Mouse (Mus musculus) kidney, adult 2 months (tissue): ENCODE data around the gene Rab20. TPM values are rescaled to one million over a fixed set of nuclear protein-coding genes. Genes with fewer than 3 reads are reported as not detected.

ENCODE experiments used
- DNase-seq: peaks from one replicate; pipeline ENCODE4 v3.0.0; 2021
- H3K27ac ChIP-seq: fragments of 200-500 bp; 2 replicates; pipeline ENCODE4 v1.5.1; 2012; ENCODE audit warnings: low read depth, low read length, control low read depth, inconsistent platforms; ENCODE audit not compliant: insufficient read depth
- H3K27me3 ChIP-seq: fragments of 200-500 bp; replicated peaks from 2 replicates; pipeline ENCODE4 v1.6.1; 2012; ENCODE audit warnings: mild to moderate bottlenecking, moderate library complexity, low read length, inconsistent platforms; ENCODE audit not compliant: control insufficient read depth, insufficient read depth
- H3K36me3 ChIP-seq: fragments of 200-500 bp; 2 replicates; pipeline ENCODE4 v1.6.1; 2012; ENCODE audit warnings: mild to moderate bottlenecking, moderate library complexity, low read length, inconsistent platforms; ENCODE audit not compliant: control insufficient read depth, insufficient read depth
- H3K4me1 ChIP-seq: fragments of 200-500 bp; 2 replicates; pipeline ENCODE4 v1.6.1; 2011; ENCODE audit warnings: low read length; ENCODE audit not compliant: control insufficient read depth, insufficient read depth
- H3K4me3 ChIP-seq: fragments of 200-500 bp; 2 replicates; pipeline ENCODE4 v1.5.1; 2011; ENCODE audit warnings: mild to moderate bottlenecking, low read depth, low read length, control low read depth; ENCODE audit not compliant: insufficient read depth
- CTCF ChIP-seq: fragments of 200-500 bp; conservative IDR thresholded peaks from 2 replicates; pipeline ENCODE4 v1.5.1; 2011; ENCODE audit warnings: low read depth, mild to moderate bottlenecking, control low read depth, low read length, moderate library complexity, mixed read lengths; ENCODE audit not compliant: insufficient read depth, insufficient read length
- POLR2A ChIP-seq: fragments of 200-500 bp; IDR thresholded peaks from one replicate; pipeline ENCODE4 v1.6.1; 2011; ENCODE audit warnings: low read depth, low read length, control low read depth
- WGBS: fragments of 180-500 bp; shearing (Covaris S2); methylation state at CpG from one replicate; pipeline ENCODE4 v1.1.7; 2018; 5-methylcytosine and 5-hydroxymethylcytosine counted together
- polyA plus RNA-seq: library from polyadenylated mRNA; depleted of rRNA; stranded (reverse); fragments of >200 nt; gene quantifications from 2 replicates; pipeline ENCODE4 v1.2.3, GENCODE M21; 2012; rRNA removed

The Rab20 gene
- 74.5 and 76.5 TPM in 2 replicates for polyA plus RNA-seq

DNA sequence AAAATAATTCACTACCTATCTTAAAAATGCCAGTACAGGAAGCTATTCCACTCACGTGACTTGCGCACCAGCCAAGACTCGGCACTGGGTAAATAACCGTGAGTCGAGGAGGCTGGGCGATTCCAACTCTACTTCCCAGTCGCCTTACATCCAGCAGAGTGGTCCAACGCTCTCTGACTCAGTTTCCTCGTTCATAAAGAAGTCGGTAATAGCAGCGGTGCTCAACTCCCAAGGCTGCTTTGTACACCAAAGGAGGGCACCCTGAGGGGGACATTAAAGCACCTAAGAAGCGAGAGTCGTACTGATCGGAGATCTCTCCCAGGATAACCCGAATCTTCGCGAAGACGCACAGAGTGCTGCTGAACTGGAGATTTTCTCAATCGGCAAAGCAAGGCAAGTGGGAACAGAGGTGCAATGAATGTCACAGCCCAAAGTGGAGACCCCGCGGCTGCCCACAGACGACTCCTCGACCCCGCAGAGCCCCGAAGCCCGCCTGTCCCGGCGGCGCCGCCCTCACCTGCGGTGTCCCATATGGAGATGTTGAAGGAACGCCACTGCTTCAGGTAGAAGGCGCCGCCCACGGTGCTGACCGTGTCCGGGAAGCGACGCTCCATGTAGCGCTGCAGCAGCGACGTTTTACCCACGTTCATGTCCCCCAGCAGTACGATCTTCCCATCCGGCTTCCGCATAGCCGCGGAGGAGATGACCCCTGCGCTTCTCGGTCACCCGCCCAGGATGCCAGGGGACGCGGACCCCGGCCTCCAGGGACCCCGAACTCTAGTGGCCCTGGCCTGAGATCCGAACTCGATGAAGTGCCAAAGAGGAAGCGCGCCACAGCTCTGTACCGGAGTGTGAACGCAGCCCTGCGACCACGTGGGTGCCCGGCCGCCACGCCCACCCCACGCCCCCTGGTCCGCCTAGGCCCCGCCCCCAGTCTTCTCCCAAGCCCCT, at the start of gene Rab20:
TSS of gene Rab20 (minus strand) at position 900 of the 951 bp plus-strand sequence.
- Histone ChIP-seq H3K27me3 (no peaks in the 10 kb centered on the region), H3K36me3 (no peaks in the 10 kb centered on the region), H3K4me3 (peak within 1 kb of the TSS; percentile 75), H3K4me1 (peaks cover 42% of the 10 kb centered on the region), H3K27ac (peak within 1 kb of the TSS; percentile 85)
- DNase-seq: peak; percentile 93
- under 1% methylated on average over 66 of the region's 69 CpGs for WGBS
- no peak for TF ChIP-seq CTCF
- peak; percentile 25 for TF ChIP-seq POLR2A

DNA sequence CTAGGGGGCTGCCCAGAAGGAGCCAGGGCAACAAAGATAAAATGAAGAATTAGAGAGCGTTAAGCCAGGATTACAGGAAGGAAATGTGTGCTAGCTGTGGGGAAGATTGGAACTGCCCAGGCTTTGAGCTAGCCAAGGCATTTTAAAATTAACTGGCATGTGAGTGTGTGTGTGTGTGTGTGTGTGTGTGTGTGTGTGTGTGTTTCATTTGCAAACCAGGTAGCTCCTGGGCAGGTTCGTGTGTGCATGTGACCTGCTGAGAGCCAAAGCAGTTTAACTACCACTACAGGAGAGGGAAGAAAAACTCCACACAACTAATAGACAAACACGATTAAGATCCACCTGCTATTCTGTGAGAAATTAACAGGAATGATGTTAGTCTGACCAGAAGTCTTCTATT, 44.8 kb upstream of the Rab20 start:
- Histone ChIP-seq H3K27ac (no peak overlapping the region), H3K27me3 (no peaks in the 10 kb centered on the region), H3K36me3 (no peaks in the 10 kb centered on the region), H3K4me1 (peaks cover 3% of the 10 kb centered on the region; the same call in 1 of the 2 replicates), H3K4me3 (no peak overlapping the region)
- DNase-seq: peak; percentile 54
- no peak for TF ChIP-seq POLR2A
- no peak for TF ChIP-seq CTCF
- WGBS: 43% methylated on average over 3 of the region's 3 CpGs

DNA sequence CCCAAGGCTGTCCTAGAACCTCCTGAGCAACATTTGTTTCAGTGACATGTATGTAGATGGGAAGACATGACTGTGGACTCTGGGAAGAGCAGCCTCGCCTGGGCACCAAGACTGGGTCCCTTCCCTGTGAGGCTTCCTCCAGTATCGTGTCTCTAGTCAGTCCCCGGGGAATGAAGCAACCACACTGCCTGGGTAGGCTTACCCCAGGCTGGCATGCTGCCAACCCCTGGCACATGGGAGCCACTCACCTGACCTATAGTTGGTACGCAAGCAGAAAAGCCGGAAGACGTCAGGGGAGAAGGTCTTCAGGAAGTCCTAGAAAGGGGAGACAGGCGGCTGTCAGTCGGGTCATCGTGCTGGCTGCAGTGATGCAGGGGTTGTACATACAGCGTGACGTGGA, 40.2 kb upstream of the Rab20 start:
- Histone ChIP-seq H3K36me3 (no peaks in the 10 kb centered on the region), H3K4me1 (no peaks in the 10 kb centered on the region), H3K27ac (no peak overlapping the region), H3K4me3 (no peak overlapping the region), H3K27me3 (no peaks in the 10 kb centered on the region)
- DNase-seq: no peak
- 77% methylated on average over 11 of the region's 11 CpGs for WGBS
- no peak for TF ChIP-seq CTCF
- no peak for TF ChIP-seq POLR2A

DNA sequence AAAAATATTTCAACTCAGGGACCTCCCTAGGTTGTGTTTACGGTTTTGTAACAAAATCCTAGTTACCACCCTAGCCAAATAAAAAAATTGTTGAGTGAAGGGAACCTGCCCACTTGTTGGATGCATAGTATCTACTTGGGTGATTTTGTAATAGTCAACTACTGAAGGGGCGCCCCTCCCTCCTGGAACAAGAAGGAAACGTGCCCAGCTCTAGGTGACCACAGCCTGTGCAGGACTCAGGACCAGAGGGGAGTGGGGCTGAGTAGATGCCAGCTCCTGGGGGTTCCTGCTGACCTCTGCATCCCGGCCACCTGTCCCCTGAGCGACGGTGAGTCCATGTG, 39.5 kb upstream of the Rab20 start:
- H3K4me1 ChIP-seq: no peaks in the 10 kb centered on the region
- WGBS: 83% methylated on average over 6 of the region's 6 CpGs
- no peaks in the 10 kb centered on the region for H3K27me3 ChIP-seq
- H3K4me3 ChIP-seq: no peak overlapping the region
- DNase-seq: no peak
- no peak overlapping the region for H3K27ac ChIP-seq
- no peaks in the 10 kb centered on the region for H3K36me3 ChIP-seq
- no peak for TF ChIP-seq CTCF
- TF ChIP-seq POLR2A: no peak

DNA sequence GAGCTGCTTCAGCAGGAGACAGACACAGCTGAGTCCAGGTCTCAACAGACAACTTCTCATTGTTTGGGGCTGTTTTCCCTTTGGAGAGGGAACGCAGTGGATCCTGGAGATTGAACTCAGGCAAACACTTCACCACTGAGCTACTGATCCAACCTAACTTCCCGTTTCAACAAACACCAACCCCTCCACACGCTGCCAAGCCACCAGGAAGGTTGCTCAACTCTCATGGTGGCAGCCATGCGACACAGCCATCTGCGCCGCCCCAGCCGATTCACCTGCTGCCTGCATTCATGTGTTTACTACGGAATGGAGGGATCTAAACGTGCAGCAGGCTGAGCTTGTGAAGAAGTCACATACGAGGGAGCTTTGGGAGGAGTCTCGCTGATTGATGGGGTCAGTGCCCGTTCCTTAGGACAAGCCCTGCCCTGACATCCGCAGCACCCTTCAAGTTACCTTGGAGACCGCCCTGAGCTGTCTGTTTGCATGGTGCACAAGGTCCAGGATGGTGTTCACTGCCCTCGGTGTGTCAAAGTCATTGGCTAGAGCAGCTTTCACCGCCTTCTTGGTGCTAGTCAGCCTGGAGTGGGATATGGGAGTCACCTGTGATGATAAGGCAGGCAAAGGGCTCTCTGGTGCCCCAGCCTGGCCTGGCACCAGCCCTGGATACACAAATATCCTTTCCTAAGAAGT, 39.0 kb upstream of the Rab20 start:
- TF ChIP-seq POLR2A (no peak), CTCF (no peak)
- Histone ChIP-seq H3K27me3 (no peaks in the 10 kb centered on the region), H3K4me1 (no peaks in the 10 kb centered on the region), H3K4me3 (no peak overlapping the region), H3K36me3 (no peaks in the 10 kb centered on the region), H3K27ac (no peak overlapping the region)
- no peak for DNase-seq
- 83% methylated on average over 16 of the region's 16 CpGs for WGBS

DNA sequence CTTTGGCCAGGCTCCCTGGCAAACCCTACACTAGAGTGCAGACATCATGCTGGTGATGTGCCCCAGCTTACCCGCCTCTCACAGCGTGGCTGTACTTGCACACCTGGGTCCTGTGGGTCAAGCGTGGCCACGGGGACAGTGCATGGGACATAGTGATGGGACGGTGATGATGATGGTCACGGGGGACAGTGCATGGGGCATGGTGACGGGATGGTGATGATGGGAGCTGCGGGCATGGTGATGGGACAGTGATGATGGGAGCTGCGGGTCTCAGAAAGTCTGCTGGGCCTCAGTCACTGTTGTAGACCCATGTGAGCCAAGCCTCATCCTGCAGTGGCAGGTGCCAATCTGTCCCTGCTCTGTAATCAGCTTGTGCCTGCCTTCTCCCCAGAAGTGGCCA, 37.8 kb upstream of the Rab20 start:
- Histone ChIP-seq H3K36me3 (peaks cover 1% of the 10 kb centered on the region; the same call in 1 of the 2 replicates), H3K27ac (no peak overlapping the region), H3K27me3 (no peaks in the 10 kb centered on the region), H3K4me1 (no peaks in the 10 kb centered on the region), H3K4me3 (no peak overlapping the region)
- WGBS: 97% methylated on average over 9 of the region's 9 CpGs
- no peak for DNase-seq
- TF ChIP-seq CTCF: no peak

DNA sequence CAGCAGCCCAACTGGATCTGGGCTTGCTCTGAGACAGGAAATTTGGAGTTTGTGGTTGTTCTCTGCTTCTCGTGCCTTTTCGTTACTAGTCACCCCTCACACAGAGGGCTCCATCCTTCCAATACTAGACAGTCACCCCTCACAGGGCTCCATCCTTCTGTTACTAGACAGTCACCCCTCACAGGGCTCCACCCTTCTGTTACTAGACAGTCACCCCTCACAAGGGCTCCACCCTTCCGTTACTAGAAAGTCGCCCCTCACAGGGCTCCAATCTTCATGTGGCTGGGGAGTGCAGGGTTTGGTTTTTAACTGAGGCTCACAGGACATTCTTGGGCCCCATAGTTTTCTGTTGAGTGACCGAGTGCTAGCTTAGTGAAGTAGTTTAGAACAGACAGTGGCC, 34.7 kb upstream of the Rab20 start:
- 89% methylated on average over 5 of the region's 5 CpGs for WGBS
- Histone ChIP-seq H3K36me3 (peaks cover 1% of the 10 kb centered on the region), H3K4me1 (no peaks in the 10 kb centered on the region), H3K4me3 (no peak overlapping the region), H3K27me3 (no peaks in the 10 kb centered on the region), H3K27ac (no peak overlapping the region)
- DNase-seq: no peak
- TF ChIP-seq POLR2A (no peak), CTCF (no peak)
